Mouse (Mus musculus): ENCODE data around the gene Tmed4. TPM values are rescaled to one million over a fixed set of nuclear protein-coding genes. Genes with fewer than 3 reads are reported as not detected.

The Tmed4 gene
- total and polyA plus RNA-seq, 2 experiments from 2014 or later, result 82.0 to 103 TPM

GRCm38 (mm10) chr11:6308181-6308580 lies 33.5 kb upstream of the Tmed4 start:
- ATAC-seq (no peak), DNase-seq (ENCODE audit: low spot score) (no peak)
- Histone ChIP-seq H3K4me3 (ENCODE audit: low read length) (no peak overlapping the region), H3K27ac (no peak overlapping the region), H3K9ac (replicated peaks; ENCODE audit: low read length) (no peak overlapping the region), H3K4me1 (ENCODE audit: insufficient read depth, low read length) (no peaks in the 10 kb centered on the region), H3K9me3 (ENCODE audit: low read length) (no peaks in the 10 kb centered on the region), H3K36me3 (ENCODE audit: insufficient read depth, low read length) (peaks cover 8% of the 10 kb centered on the region), H3K27me3 (ENCODE audit: insufficient read depth, low read length) (no peaks in the 10 kb centered on the region), H3K4me2 (ENCODE audit: low read depth, low read length) (no peak overlapping the region)
- 96% methylated on average over 4 of the region's 4 CpGs for WGBS
- TF ChIP-seq CTCF (IDR thresholded peaks at IDR 0.05; ENCODE audit: low read depth), result no peak

- H3K4me1 ChIP-seq (ENCODE audit: insufficient read depth, low read length), result no peaks in the 10 kb centered on the region
- no peak overlapping the region for H3K9ac ChIP-seq (replicated peaks; ENCODE audit: low read length)
- H3K9me3 ChIP-seq (ENCODE audit: low read length), result no peaks in the 10 kb centered on the region
- no peak overlapping the region for H3K27ac ChIP-seq
- no peaks in the 10 kb centered on the region for H3K27me3 ChIP-seq (ENCODE audit: insufficient read depth, low read length)
- ATAC-seq (no peak), DNase-seq (ENCODE audit: low spot score) (no peak)
- H3K4me3 ChIP-seq (ENCODE audit: low read length), result no peak overlapping the region
- H3K4me2 ChIP-seq (ENCODE audit: low read depth, low read length), result no peak overlapping the region
- no peak for TF ChIP-seq CTCF (IDR thresholded peaks at IDR 0.05; ENCODE audit: low read depth)
- H3K36me3 ChIP-seq (ENCODE audit: insufficient read depth, low read length), result peaks cover 8% of the 10 kb centered on the region
- WGBS, result 94% methylated on average over 1 of the region's 1 CpGs
Measured at GRCm38 (mm10) chr11:6305943-6306430, 31.3 kb upstream of the Tmed4 start.

- H3K27ac ChIP-seq, result no peak overlapping the region
- no peak overlapping the region for H3K4me3 ChIP-seq (ENCODE audit: low read length)
- H3K9ac ChIP-seq (replicated peaks; ENCODE audit: low read length), result no peak overlapping the region
- H3K27me3 ChIP-seq (ENCODE audit: insufficient read depth, low read length), result no peaks in the 10 kb centered on the region
- H3K36me3 ChIP-seq (ENCODE audit: insufficient read depth, low read length), result peaks cover 18% of the 10 kb centered on the region; the same call in 1 of the 2 replicates
- 85% methylated on average over 2 of the region's 2 CpGs for WGBS
- H3K9me3 ChIP-seq (ENCODE audit: low read length), result no peaks in the 10 kb centered on the region
- TF ChIP-seq CTCF (IDR thresholded peaks at IDR 0.05; ENCODE audit: low read depth), result no peak
- DNase-seq (ENCODE audit: low spot score), result no peak
- H3K4me2 ChIP-seq (ENCODE audit: low read depth, low read length), result no peak overlapping the region
- no peak for ATAC-seq
- no peaks in the 10 kb centered on the region for H3K4me1 ChIP-seq (ENCODE audit: insufficient read depth, low read length)
Measured at GRCm38 (mm10) chr11:6302793-6303192, 28.1 kb upstream of the Tmed4 start.

GRCm38 (mm10) chr11:6299435-6299834 lies 24.8 kb upstream of the Tmed4 start:
- no peak overlapping the region for H3K4me2 ChIP-seq (ENCODE audit: low read depth, low read length)
- H3K36me3 ChIP-seq (ENCODE audit: insufficient read depth, low read length), result peaks cover 24% of the 10 kb centered on the region
- H3K9me3 ChIP-seq (ENCODE audit: low read length), result no peaks in the 10 kb centered on the region
- 83% methylated on average over 2 of the region's 2 CpGs for WGBS
- DNase-seq (ENCODE audit: low spot score) (no peak), ATAC-seq (no peak)
- H3K4me3 ChIP-seq (ENCODE audit: low read length), result no peak overlapping the region
- H3K4me1 ChIP-seq (ENCODE audit: insufficient read depth, low read length), result no peaks in the 10 kb centered on the region
- no peak overlapping the region for H3K9ac ChIP-seq (replicated peaks; ENCODE audit: low read length)
- no peak for TF ChIP-seq CTCF (IDR thresholded peaks at IDR 0.05; ENCODE audit: low read depth)
- no peaks in the 10 kb centered on the region for H3K27me3 ChIP-seq (ENCODE audit: insufficient read depth, low read length)
- no peak overlapping the region for H3K27ac ChIP-seq

- no peak for TF ChIP-seq CTCF (IDR thresholded peaks at IDR 0.05; ENCODE audit: low read depth)
- no peaks in the 10 kb centered on the region for H3K27me3 ChIP-seq (ENCODE audit: insufficient read depth, low read length)
- no peak overlapping the region for H3K27ac ChIP-seq
- H3K4me2 ChIP-seq (ENCODE audit: low read depth, low read length), result no peak overlapping the region
- H3K4me1 ChIP-seq (ENCODE audit: insufficient read depth, low read length), result peaks cover 7% of the 10 kb centered on the region
- DNase-seq (ENCODE audit: low spot score) (no peak), ATAC-seq (no peak)
- H3K36me3 ChIP-seq (ENCODE audit: insufficient read depth, low read length), result peaks cover 24% of the 10 kb centered on the region
- no peak overlapping the region for H3K4me3 ChIP-seq (ENCODE audit: low read length)
- no peak overlapping the region for H3K9ac ChIP-seq (replicated peaks; ENCODE audit: low read length)
- no peaks in the 10 kb centered on the region for H3K9me3 ChIP-seq (ENCODE audit: low read length)
Measured at GRCm38 (mm10) chr11:6296077-6296476, 21.4 kb upstream of the Tmed4 start.

GRCm38 (mm10) chr11:6294632-6295031 lies 20.0 kb upstream of the Tmed4 start:
- H3K4me2 ChIP-seq (ENCODE audit: low read depth, low read length), result no peak overlapping the region
- TF ChIP-seq CTCF (IDR thresholded peaks at IDR 0.05; ENCODE audit: low read depth), result no peak
- peaks cover 24% of the 10 kb centered on the region for H3K36me3 ChIP-seq (ENCODE audit: insufficient read depth, low read length)
- H3K27ac ChIP-seq, result no peak overlapping the region
- H3K27me3 ChIP-seq (ENCODE audit: insufficient read depth, low read length), result no peaks in the 10 kb centered on the region
- DNase-seq (ENCODE audit: low spot score) (no peak), ATAC-seq (no peak)
- 98% methylated on average over 4 of the region's 4 CpGs for WGBS
- no peak overlapping the region for H3K4me3 ChIP-seq (ENCODE audit: low read length)
- H3K9me3 ChIP-seq (ENCODE audit: low read length), result no peaks in the 10 kb centered on the region
- H3K9ac ChIP-seq (replicated peaks; ENCODE audit: low read length), result no peak overlapping the region
- H3K4me1 ChIP-seq (ENCODE audit: insufficient read depth, low read length), result peaks cover 7% of the 10 kb centered on the region

GRCm38 (mm10) chr11:6293601-6294000 lies 18.9 kb upstream of the Tmed4 start:
- Histone ChIP-seq H3K4me2 (ENCODE audit: low read depth, low read length) (no peak overlapping the region), H3K36me3 (ENCODE audit: insufficient read depth, low read length) (peaks cover 17% of the 10 kb centered on the region), H3K27ac (no peak overlapping the region), H3K9me3 (ENCODE audit: low read length) (no peaks in the 10 kb centered on the region), H3K9ac (replicated peaks; ENCODE audit: low read length) (no peak overlapping the region), H3K27me3 (ENCODE audit: insufficient read depth, low read length) (no peaks in the 10 kb centered on the region), H3K4me3 (ENCODE audit: low read length) (no peak overlapping the region), H3K4me1 (ENCODE audit: insufficient read depth, low read length) (peaks cover 7% of the 10 kb centered on the region)
- no peak for ATAC-seq
- DNase-seq (ENCODE audit: low spot score), result no peak
- TF ChIP-seq CTCF (IDR thresholded peaks at IDR 0.05; ENCODE audit: low read depth), result no peak
- WGBS, result 91% methylated on average over 2 of the region's 2 CpGs

All from hindbrain, postnatal 0 days (tissue).